Mouse (Mus musculus): ENCODE measurements around the gene Ano2.

The Ano2 gene

DNA sequence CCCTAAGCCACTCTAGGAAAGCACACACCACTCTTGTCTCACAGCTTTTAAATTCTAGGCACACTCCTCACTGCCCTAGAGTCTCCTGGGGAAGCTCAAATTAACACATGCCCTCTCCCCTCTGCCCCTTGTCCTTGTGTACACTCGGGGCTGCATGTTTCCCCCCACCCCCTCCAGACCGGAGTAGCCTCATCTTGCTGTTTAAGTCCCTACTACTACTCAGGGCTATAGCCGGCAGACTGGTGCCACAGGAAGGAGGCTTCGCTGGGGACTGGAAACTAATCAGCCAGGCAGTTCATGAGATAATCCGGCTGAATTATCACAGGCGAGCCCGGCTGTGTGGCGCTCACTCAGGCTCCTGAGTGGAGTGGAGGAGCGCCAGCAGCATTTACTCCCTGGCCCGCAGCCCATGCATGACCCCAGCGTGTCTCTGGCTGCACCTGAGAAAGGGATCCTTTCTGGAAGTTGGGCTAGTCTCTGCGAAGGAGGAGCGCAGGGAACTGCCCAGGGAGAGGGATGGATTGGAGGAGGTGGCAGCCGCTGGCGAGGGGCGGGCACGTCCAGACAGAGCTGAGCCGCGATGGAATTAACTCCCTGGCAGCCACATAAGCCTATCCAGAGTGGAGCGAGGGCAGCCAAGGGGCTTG, at the start of gene Ano2:
Gene Ano2 (plus strand): TSS at position 363 of the 647 bp plus-strand sequence.
- no peak for DNase-seq (ENCODE audit: low read depth, low spot score)

DNA sequence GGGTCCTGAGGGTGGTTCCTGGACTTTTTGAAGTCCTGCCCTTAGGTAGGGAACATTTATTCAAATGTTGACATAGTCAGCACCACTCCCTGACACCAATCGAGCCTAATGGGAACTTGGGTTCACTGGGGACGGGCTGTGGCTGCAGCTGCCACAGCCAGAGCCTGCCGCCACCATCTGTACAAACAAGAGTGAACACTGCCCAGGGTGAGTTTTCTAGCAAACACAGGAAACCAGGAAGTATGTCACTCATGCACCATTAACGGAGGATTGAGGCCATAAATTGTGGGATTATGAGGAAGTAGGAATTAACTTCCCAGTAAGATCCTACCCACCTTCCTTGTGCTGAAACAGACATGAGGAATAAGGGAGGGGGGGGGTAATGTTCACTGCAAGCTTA, 49.7 kb upstream of the Ano2 start:
- DNase-seq (ENCODE audit: low read depth, low spot score): no peak

DNA sequence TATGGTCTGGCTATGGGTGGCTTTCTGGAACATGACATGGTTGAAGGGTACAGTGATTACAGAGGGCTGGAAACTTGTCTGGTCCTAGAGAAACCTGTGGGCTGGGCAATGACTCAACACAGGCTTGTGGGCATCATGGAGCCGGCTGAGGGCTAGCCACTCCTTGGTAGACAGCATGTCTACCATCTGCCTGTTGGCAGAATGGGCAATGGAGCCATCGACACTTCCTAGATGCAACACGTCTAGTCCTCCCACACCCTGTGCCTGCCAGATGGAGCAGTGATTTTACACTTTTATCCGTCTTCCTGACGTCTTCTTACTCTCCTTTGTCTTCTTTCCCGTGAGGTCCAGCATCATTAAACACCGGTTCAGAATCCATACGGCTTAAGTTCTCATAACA, 49.1 kb upstream of the Ano2 start:
- DNase-seq (ENCODE audit: low read depth, low spot score): no peak

DNA sequence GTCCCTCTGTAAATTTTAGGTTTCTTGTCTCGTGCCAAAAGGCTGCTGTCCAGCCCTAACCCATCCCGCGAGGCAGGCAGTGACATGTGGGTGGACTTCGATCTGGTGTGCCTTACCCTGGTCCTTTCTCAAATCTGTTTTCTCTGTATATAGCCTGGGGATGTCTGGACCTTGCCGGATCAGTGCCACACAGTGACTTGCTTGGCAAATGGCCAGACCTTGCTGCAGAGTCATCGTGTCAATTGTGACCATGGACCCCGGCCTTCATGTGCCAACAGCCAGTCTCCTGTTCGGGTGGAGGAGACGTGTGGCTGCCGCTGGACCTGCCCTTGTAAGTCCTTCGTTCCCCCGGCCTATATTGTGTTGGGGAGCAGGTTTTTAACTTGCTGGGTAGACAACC, 41.3 kb upstream of the Ano2 start:
- no peak for DNase-seq (ENCODE audit: low read depth, low spot score)

DNA sequence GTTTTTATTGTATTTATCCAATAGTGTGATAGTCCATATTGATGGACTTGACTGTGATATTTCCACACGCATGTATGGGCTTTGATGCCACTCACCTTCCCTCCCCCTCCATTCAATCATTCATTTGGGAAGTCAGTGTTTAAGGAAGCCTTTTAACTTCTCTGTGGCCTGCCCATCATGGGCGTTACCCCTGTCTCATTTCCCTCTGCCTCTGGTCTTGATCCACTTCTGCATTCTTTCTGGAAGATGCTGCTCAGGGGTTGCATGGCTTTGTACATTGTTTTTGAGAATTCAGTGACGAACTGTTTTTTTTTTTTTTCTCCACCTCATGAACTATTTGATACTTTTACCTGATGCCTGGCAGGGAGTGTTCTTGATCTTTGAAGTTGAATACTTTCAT, 38.9 kb upstream of the Ano2 start:
- DNase-seq (ENCODE audit: low read depth, low spot score): no peak

DNA sequence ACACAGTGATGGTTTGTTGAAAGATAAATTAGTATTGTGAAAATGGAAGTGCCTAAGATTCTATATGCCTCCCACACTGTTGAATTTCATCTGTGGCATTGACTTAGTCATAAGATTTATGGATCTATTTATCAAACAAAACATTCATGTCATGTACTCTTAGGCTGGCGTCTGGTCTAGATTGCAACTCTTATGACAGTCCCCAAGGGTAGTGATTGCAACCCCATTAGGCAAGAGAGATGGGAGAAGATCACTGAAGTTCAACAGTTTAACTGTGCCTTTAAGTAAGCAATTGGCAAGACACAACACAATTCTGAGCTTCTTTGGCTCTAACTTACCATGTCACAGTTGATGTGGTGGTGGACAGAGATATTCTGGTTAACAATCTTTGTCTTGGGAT, 36.8 kb upstream of the Ano2 start:
- no peak for DNase-seq (ENCODE audit: low read depth, low spot score)

- no peak for DNase-seq (ENCODE audit: low read depth, low spot score)
Observed at GRCm38 (mm10) chr6:125656921-125657320, 33.3 kb upstream of the Ano2 start.

GRCm38 (mm10) chr6:125657966-125658365, 32.3 kb upstream of the Ano2 start:
- DNase-seq (ENCODE audit: low read depth, low spot score): no peak

- peak; percentile 40 for DNase-seq (ENCODE audit: low read depth, low spot score)
Observed at GRCm38 (mm10) chr6:125661106-125661877, 28.9 kb upstream of the Ano2 start.

GRCm38 (mm10) chr6:125663906-125664305, 26.3 kb upstream of the Ano2 start:
- DNase-seq (ENCODE audit: low read depth, low spot score): no peak

DNA sequence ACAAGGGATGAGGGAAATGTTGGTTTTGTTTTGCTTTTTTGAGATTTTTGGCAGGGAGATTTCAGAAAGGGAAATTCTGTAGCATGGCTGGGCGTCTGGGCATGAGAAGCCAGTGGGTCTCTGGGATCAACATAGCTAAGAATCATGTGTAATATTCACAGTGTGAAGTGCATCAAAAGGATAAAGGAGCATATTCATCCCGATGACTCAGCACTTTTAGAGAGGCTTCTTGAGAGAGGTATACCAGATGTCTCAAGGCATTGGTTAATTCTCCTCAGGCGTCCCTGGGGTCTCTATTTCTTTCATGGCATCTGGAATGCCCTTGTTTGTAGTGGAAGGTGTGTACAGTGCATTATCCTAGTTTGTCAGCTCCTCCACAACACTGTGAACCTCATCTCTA, 18.4 kb upstream of the Ano2 start:
- no peak for DNase-seq (ENCODE audit: low read depth, low spot score)

- peak; percentile 28 for DNase-seq (ENCODE audit: low read depth, low spot score)
Observed at GRCm38 (mm10) chr6:125678492-125678891, 11.7 kb upstream of the Ano2 start.

GRCm38 (mm10) chr6:125680613-125681012, 9.6 kb upstream of the Ano2 start:
- no peak for DNase-seq (ENCODE audit: low read depth, low spot score)

- DNase-seq (ENCODE audit: low read depth, low spot score): no peak
Observed at GRCm38 (mm10) chr6:125685420-125685819, 4.8 kb upstream of the Ano2 start.

GRCm38 (mm10) chr6:125687986-125688385, 2.2 kb upstream of the Ano2 start:
- DNase-seq (ENCODE audit: low read depth, low spot score): no peak

DNA sequence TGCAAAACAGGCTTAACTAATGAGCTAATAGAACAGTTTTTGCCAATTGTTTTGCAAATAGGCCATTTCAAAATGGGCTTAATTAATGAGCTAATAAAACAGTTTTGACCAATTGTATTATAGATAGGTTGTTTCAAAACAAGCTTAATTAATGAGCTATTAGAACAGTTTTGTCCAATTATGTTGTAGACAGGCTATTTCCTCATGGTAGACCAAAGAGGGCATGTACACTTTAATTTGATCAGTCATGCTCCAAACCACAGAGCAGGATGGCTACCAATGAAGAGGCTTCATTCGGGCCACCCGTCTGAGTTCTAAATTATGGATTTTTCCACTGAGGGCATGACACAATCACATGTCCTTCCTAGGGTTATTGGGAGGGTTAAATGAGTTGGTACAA, 10.9 kb downstream of the Ano2 start:
- DNase-seq (ENCODE audit: low read depth, low spot score): no peak

DNA sequence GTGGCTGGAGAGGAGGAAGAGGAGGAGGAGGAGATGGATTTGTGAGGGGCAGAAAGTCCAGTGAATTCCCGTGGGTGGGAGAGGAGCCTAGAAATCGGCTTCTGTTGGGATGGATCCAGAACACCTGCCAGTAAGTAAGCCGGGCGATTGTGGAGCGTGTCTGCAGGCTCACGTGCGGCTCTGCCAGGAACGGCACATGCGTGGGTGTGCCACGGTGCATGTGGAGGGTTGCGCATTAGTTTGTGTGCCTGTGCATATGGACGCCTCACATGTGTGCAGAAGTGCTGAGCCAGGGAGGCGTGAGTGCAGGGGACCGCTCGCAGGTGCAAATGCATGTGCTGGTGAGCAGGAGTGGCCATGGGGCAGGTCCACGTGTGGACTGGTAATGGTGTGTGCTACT, 21.0 kb downstream of the Ano2 start:
- DNase-seq (ENCODE audit: low read depth, low spot score): no peak

GRCm38 (mm10) chr6:125726408-125726807, 36.2 kb downstream of the Ano2 start:
- no peak for DNase-seq (ENCODE audit: low read depth, low spot score)

DNA sequence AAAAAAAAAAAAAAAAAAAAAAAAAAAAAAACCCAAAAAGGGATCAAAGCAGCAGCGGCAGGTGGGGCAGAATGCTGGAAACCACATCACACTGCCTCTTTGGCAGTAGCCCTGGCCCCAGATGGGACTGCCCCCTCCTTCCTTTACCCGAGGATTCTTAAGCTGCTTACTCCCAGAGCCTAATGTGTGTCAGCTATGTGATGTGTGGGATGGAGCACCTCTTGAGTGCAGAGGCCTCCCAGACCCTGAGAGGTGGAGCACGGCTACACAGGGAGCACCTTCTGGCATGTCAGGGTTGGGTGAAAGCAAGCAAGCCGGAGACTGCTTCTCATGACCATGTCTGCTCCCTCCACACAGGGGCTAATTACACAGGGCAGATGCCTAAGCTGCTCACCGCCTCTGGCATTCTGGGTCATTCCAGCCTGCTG, 37.3 kb downstream of the Ano2 start:
- DNase-seq (ENCODE audit: low read depth, low spot score): no peak

GRCm38 (mm10) chr6:125729471-125729870, 39.3 kb downstream of the Ano2 start:
- no peak for DNase-seq (ENCODE audit: low read depth, low spot score)

DNA sequence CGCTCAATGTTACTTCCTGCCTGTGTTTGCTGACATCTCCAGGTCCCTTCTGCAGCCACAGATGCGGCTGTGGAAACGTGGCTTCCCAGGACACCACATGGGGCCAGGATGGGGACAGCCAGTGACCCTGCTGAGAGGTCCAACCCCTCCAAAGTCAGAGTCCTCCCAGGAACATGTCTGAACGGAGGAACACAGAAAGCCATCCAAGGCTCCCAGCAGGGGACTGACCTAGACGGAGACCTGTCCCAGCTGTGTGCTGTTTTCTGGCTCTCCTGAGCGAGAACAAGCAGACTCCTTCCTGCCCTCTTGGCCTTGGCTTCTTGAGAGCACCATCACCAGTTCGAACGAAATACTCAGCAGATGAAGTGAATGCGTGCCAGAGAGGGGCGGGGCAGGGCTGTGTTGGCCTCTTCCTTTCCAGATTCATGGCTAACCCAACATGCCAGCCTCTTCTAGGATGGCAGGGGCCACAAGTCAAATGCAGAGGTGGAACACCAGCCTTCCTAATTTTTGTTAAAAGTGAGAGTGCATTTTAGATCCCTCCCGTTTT, 39.8 kb downstream of the Ano2 start:
- no peak for DNase-seq (ENCODE audit: low read depth, low spot score)

DNA sequence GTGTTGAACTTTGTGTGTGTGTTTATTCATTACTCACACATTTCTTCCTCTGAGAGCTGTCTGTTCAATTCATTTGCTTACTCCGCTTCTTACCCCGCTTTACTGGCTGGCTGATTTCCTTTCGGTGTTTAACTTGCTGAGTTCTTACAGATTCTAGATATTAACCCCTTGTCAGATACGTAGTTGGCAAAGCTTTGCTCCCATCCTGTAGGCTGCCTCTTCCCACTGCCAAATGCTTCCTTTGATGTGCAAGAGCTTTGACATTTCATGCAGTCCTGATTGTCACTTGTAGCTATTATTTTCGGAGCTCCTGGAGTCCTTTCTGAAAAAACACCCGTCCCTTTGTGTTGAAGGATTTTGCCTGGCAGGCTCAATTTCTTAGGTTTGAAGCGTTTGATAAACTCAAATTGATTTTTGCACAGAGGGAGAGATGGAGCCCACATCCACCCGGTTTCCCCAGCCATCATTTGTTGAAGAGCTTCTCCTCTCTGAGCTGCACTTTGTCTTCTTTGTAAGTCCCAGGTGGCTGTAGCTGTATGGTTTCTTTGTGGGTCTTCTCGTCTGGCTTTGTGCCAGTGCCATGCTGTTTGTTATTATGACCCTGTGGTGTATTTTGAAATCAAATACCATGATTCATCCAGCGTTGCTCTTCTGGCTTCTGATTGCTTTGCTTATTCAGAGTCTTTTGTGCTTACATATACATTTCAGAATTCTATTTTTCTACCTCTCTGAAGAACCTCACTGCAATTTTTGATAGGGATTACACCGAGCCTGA, 47.5 kb downstream of the Ano2 start:
- no peak for DNase-seq (ENCODE audit: low read depth, low spot score)
